Mouse (Mus musculus) heart, adult 2 months (tissue): ENCODE data around the gene Klk1b1.

ENCODE experiments used
- CTCF ChIP-seq: fragments of 200-600 bp; IDR thresholded peaks from 2 replicates; pipeline ENCODE4 v1.8.1; 2022; ENCODE audit warnings: antibody characterized with exemption, mild to moderate bottlenecking, moderate library complexity
- POLR2A ChIP-seq: fragments of 200-500 bp; IDR thresholded peaks from 2 replicates; pipeline ENCODE4 v1.6.1; 2011; ENCODE audit warnings: mild to moderate bottlenecking, low read depth, low read length, control low read depth; ENCODE audit not compliant: insufficient read depth

GRCm38 (mm10) chr7:43921941-43922340, 44.6 kb upstream of the Klk1b1 start:
- no peak for TF ChIP-seq CTCF
- no peak for TF ChIP-seq POLR2A
